Mouse (Mus musculus): Measurements from ENCODE around the gene Gm42688. TPM values are rescaled to one million over a fixed set of nuclear protein-coding genes. Genes with fewer than 3 reads are reported as not detected.
A peak's percentile ranks its signal among the peaks of the same experiment; 100 is the strongest.

The Gm42688 gene
- polyA plus RNA-seq, 1 experiment from 2014 or later, result 2.1 TPM

DNA sequence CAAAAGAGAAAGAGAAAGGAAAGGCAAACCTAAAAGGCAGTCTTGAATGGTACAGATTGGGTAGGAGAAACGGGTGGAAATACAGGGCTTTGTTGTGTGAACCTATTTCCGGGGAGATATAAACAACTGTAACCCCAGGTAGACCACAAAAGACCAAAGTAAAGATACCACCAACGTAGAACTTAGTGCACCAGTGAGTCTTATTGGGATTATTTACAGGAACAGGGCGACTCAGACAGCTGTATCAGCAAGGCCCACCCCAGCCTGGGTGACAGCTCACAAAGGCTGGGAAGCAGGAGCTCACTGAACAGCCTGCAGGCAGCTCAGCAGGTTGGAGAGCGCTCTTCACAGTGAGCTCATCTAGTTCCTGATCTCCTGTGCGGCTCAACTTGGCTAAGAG lies 5.4 kb upstream of the Gm42688 start:
- Histone ChIP-seq H3K9ac (ENCODE audit: low read depth, low read length) (no peak overlapping the region), H3K4me1 (ENCODE audit: control insufficient read depth, insufficient read depth, low read length) (no peaks in the 10 kb centered on the region), H3K27me3 (replicated peaks; ENCODE audit: control insufficient read depth, insufficient read depth, low read length) (0 out of 2 replicates have a peak, but pooled peaks cover 5% of the 10 kb centered on the region), H3K9me3 (ENCODE audit: control insufficient read depth, low read length) (peaks cover 4% of the 10 kb centered on the region; the same call in 1 of the 2 replicates), H3K27ac (replicated peaks; ENCODE audit: low read depth, low read length) (no peak overlapping the region), H3K36me3 (ENCODE audit: control insufficient read depth, insufficient read depth, low read length) (no peaks in the 10 kb centered on the region), H3K4me3 (ENCODE audit: low read depth, low read length) (no peak overlapping the region), H3K4me2 (ENCODE audit: low read depth, low read length) (no peak overlapping the region)
- no peak for ATAC-seq (ENCODE audit: low read depth)
- DNase-seq (ENCODE audit: low spot score), result no peak
- WGBS, result 41% methylated on average over 6 of the region's 6 CpGs

GRCm38 (mm10) chr6:83098411-83098810 lies 3.0 kb upstream of the Gm42688 start:
- H3K27ac ChIP-seq (replicated peaks; ENCODE audit: low read depth, low read length), result no peak overlapping the region
- H3K4me3 ChIP-seq (ENCODE audit: low read depth, low read length), result no peak overlapping the region
- DNase-seq (ENCODE audit: low spot score) (no peak), ATAC-seq (ENCODE audit: low read depth) (no peak)
- H3K9ac ChIP-seq (ENCODE audit: low read depth, low read length), result no peak overlapping the region
- H3K4me2 ChIP-seq (ENCODE audit: low read depth, low read length), result no peak overlapping the region
- H3K36me3 ChIP-seq (ENCODE audit: control insufficient read depth, insufficient read depth, low read length), result no peaks in the 10 kb centered on the region
- H3K4me1 ChIP-seq (ENCODE audit: control insufficient read depth, insufficient read depth, low read length), result peaks cover 5% of the 10 kb centered on the region; the same call in 1 of the 2 replicates
- 63% methylated on average over 2 of the region's 2 CpGs for WGBS
- H3K9me3 ChIP-seq (ENCODE audit: control insufficient read depth, low read length), result peaks cover 4% of the 10 kb centered on the region; the same call in 1 of the 2 replicates
- H3K27me3 ChIP-seq (replicated peaks; ENCODE audit: control insufficient read depth, insufficient read depth, low read length), result 0 out of 2 replicates have a peak, but pooled peaks cover 5% of the 10 kb centered on the region

DNA sequence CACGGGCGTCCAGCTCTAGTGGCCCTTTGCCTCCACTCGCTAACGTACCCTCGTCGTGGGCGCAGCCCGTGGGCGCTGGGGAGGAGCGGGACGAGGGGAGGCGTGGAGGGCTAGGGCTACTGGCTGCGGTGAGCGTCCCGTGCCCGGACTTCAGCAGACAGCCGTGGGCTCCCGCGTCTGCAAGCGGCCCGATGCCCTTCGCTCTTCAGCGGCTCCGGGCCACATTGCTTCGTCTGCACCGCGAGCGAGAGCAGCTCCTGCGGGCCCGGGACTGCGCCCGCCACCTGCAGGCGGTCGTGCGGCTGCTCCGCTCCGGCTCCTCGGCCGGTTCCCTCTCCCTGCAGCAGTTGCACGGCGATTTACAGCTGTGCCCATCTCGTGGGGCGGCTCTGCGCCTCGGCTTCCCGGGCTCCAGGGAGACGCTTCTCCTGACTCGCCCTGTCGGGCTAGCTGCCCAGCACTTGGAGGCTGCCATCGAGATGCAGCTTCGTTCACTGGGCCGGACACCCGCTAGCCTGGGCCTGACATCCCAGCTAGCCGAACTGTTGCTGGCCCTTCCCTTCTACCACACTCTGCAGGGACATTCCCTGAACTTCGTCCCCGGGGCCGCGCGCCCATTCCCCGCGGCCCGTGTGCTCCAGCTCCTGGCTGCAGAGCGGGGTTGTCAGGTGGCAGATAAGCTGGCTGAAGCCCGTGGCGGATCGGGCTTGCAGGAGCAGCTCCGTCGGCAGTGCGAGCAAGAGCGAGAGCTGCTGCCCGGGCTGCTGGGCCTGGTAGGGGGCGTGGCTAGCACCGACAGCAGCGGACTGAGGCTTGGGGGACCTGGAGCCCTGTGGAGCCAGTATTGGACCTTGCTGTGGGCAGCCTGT lies 505 bp downstream of the Gm42688 start:
- H3K4me3 ChIP-seq (ENCODE audit: low read depth, low read length), result peak overlapping the region; percentile 73
- peak overlapping the region; percentile 74 for H3K27ac ChIP-seq (replicated peaks; ENCODE audit: low read depth, low read length)
- H3K36me3 ChIP-seq (ENCODE audit: control insufficient read depth, insufficient read depth, low read length), result 0 out of 2 replicates have a peak, but pooled peaks cover 3% of the 10 kb centered on the region
- H3K27me3 ChIP-seq (replicated peaks; ENCODE audit: control insufficient read depth, insufficient read depth, low read length), result 0 out of 2 replicates have a peak, but pooled peaks cover 5% of the 10 kb centered on the region
- peak; percentile 82 for ATAC-seq (ENCODE audit: low read depth)
- peak overlapping the region; percentile 73 for H3K9ac ChIP-seq (ENCODE audit: low read depth, low read length)
- H3K9me3 ChIP-seq (ENCODE audit: control insufficient read depth, low read length), result no peaks in the 10 kb centered on the region
- WGBS, result under 1% methylated on average over 58 of the region's 74 CpGs
- peak; percentile 79 for DNase-seq (ENCODE audit: low spot score)
- peaks cover 5% of the 10 kb centered on the region; the same call in 1 of the 2 replicates for H3K4me1 ChIP-seq (ENCODE audit: control insufficient read depth, insufficient read depth, low read length)
- peak overlapping the region; percentile 97 for H3K4me2 ChIP-seq (ENCODE audit: low read depth, low read length)

DNA sequence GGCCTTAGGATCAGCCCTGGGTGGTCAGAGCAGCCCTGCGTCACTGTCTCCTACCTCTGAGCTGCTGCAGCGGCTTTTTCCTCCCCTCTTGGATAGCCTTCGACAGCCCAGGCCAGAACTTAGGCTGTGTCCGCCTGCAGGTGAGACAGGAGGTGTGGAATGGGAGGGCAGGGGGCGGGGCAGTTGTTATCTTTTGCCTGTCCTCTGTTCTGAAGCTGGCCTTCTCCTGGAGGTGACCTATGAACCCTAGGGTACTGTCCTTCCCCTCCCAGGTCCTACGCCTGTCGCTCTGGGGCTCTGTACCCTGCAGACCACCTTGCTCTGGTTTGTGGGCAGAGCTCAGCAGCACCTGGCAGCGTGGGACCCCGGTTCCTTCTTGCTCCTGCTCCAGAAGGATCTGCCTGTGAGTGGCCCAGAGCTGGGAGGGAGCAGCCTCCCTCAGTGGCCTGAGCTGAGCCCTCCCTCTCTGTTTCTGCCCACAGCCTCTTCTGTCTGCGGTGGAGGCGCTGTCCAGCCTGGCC lies 1.8 kb downstream of the Gm42688 start:
- Histone ChIP-seq H3K4me2 (ENCODE audit: low read depth, low read length) (peak overlapping the region; percentile 97), H3K27me3 (replicated peaks; ENCODE audit: control insufficient read depth, insufficient read depth, low read length) (0 out of 2 replicates have a peak, but pooled peaks cover 5% of the 10 kb centered on the region), H3K4me3 (ENCODE audit: low read depth, low read length) (no peak overlapping the region), H3K9me3 (ENCODE audit: control insufficient read depth, low read length) (no peaks in the 10 kb centered on the region), H3K9ac (ENCODE audit: low read depth, low read length) (peak overlapping the region; percentile 73), H3K4me1 (ENCODE audit: control insufficient read depth, insufficient read depth, low read length) (peaks cover 9% of the 10 kb centered on the region), H3K36me3 (ENCODE audit: control insufficient read depth, insufficient read depth, low read length) (0 out of 2 replicates have a peak, but pooled peaks cover 3% of the 10 kb centered on the region), H3K27ac (replicated peaks; ENCODE audit: low read depth, low read length) (no peak overlapping the region)
- ATAC-seq (ENCODE audit: low read depth) (no peak), DNase-seq (ENCODE audit: low spot score) (no peak)
- 52% methylated on average over 11 of the region's 11 CpGs for WGBS

DNA sequence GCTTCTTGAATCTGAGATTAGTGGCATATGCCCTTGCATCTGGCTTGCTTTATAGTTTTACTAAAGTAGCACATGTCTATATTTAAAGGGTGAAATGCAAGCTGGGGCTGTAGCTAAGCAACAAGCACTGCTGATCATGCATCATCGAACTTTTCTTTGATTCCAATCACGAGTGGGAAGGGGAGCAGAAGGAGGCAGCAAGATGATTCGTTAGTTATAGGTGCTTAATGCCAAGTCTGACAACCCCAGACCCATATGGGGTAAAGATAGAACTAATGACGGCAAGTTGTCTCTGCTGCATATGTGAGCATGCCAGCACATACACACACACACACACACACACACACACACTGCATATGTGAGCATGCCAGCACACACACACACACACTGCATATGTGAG lies 2.7 kb downstream of the Gm42688 start:
- no peak overlapping the region for H3K27ac ChIP-seq (replicated peaks; ENCODE audit: low read depth, low read length)
- 0 out of 2 replicates have a peak, but pooled peaks cover 3% of the 10 kb centered on the region for H3K36me3 ChIP-seq (ENCODE audit: control insufficient read depth, insufficient read depth, low read length)
- WGBS, result 67% methylated on average over 4 of the region's 4 CpGs
- no peak overlapping the region for H3K9ac ChIP-seq (ENCODE audit: low read depth, low read length)
- ATAC-seq (ENCODE audit: low read depth) (no peak), DNase-seq (ENCODE audit: low spot score) (no peak)
- 0 out of 2 replicates have a peak, but pooled peaks cover 5% of the 10 kb centered on the region for H3K27me3 ChIP-seq (replicated peaks; ENCODE audit: control insufficient read depth, insufficient read depth, low read length)
- peaks cover 12% of the 10 kb centered on the region for H3K4me1 ChIP-seq (ENCODE audit: control insufficient read depth, insufficient read depth, low read length)
- H3K4me2 ChIP-seq (ENCODE audit: low read depth, low read length), result no peak overlapping the region
- no peaks in the 10 kb centered on the region for H3K9me3 ChIP-seq (ENCODE audit: control insufficient read depth, low read length)
- no peak overlapping the region for H3K4me3 ChIP-seq (ENCODE audit: low read depth, low read length)

DNA sequence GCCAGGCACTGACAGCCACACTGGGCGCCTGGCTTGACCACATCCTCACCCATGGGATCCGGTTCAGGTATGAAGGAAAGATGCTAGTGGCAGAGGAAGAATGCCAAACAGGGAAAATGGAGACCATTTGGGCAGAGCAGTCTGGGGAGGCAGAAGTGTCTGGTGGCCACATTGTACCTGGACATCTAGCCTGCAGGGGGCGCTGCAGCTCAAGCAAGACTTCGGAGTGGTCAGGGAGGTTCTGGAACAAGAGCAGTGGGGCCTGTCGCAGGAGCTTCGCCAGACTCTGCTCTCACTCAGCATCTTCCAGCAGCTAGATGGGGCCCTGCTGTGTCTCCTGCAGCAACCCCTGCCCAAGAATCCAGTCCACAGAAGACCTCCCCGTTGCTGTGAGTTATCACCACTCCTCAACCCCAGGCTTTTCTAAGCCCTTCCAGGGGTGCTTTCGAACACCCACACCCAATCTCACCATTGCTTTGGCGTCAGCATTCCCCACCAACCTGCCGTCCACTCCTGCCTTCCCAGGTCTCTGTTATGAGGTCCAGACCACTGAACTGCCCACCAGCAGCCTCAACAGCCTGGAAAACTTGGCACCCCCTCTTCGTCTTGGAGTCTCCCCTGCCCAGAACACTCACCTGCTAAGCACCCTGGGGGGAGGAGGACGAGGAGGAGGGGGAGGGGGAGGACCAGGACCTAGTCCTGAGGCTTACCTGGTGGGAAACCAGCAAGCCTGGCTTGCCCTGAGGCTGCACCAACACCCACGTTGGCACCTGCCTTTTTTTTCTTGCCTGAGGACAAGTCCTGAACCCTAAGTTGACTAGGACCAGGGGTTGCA lies 6.4 kb downstream of the Gm42688 start:
- Histone ChIP-seq H3K9me3 (ENCODE audit: control insufficient read depth, low read length) (no peaks in the 10 kb centered on the region), H3K27ac (replicated peaks; ENCODE audit: low read depth, low read length) (peak overlapping the region; percentile 67; the same call in 1 of the 2 replicates), H3K27me3 (replicated peaks; ENCODE audit: control insufficient read depth, insufficient read depth, low read length) (no peaks in the 10 kb centered on the region), H3K36me3 (ENCODE audit: control insufficient read depth, insufficient read depth, low read length) (peaks cover 7% of the 10 kb centered on the region; the same call in 1 of the 2 replicates), H3K4me3 (ENCODE audit: low read depth, low read length) (peak overlapping the region; percentile 91), H3K9ac (ENCODE audit: low read depth, low read length) (peak overlapping the region; percentile 86), H3K4me1 (ENCODE audit: control insufficient read depth, insufficient read depth, low read length) (peaks cover 16% of the 10 kb centered on the region), H3K4me2 (ENCODE audit: low read depth, low read length) (peak overlapping the region; percentile 90)
- DNase-seq (ENCODE audit: low spot score) (peak; percentile 75), ATAC-seq (ENCODE audit: low read depth) (peak; percentile 48)
- 35% methylated on average over 12 of the region's 13 CpGs for WGBS

- Histone ChIP-seq H3K4me2 (ENCODE audit: low read depth, low read length) (peak within 1 kb of the TSS; percentile 90), H3K36me3 (ENCODE audit: control insufficient read depth, insufficient read depth, low read length) (peaks cover 7% of the 10 kb centered on the region; the same call in 1 of the 2 replicates), H3K4me1 (ENCODE audit: control insufficient read depth, insufficient read depth, low read length) (peaks cover 13% of the 10 kb centered on the region), H3K27me3 (replicated peaks; ENCODE audit: control insufficient read depth, insufficient read depth, low read length) (no peaks in the 10 kb centered on the region), H3K9me3 (ENCODE audit: control insufficient read depth, low read length) (no peaks in the 10 kb centered on the region), H3K27ac (replicated peaks; ENCODE audit: low read depth, low read length) (peak within 1 kb of the TSS; percentile 67), H3K9ac (ENCODE audit: low read depth, low read length) (peak within 1 kb of the TSS; percentile 86), H3K4me3 (ENCODE audit: low read depth, low read length) (peak within 1 kb of the TSS; percentile 91)
- DNase-seq (ENCODE audit: low spot score), result peak; percentile 84
- 0% methylated on average over 65 of the region's 76 CpGs for WGBS
- ATAC-seq (ENCODE audit: low read depth), result peak; percentile 92
Measured at GRCm38 (mm10) chr6:83108762-83109668, 7.6 kb downstream of the Gm42688 start, which contains the start of gene Mrpl53. Gene Mrpl53 (plus strand): TSS chr6:83109040.

Measured in embryonic facial prominence, embryonic 14.5 days (tissue).